Mouse (Mus musculus) hindbrain, embryonic 15.5 days (tissue): ENCODE data around the gene Rfx4. TPM values are rescaled to one million over a fixed set of nuclear protein-coding genes. Genes with fewer than 3 reads are reported as not detected.
A peak's percentile ranks its signal among the peaks of the same experiment; 100 is the strongest.

Source experiments
- ATAC-seq: fragments of 200-750 bp; cut with Nextera tagmentation; 2 replicates; pipeline ENCODE4 v1.8.0; 2017; ENCODE audit warnings: low read depth, moderate number of reproducible peaks, moderate TSS enrichment; ENCODE audit not compliant: low FRiP score
- H3K27ac ChIP-seq: fragments of 300-500 bp; sonication (generic); replicated peaks from 2 replicates; pipeline ENCODE4 v1.5.1; 2015; ENCODE audit warnings: mild to moderate bottlenecking, inconsistent platforms
- H3K27me3 ChIP-seq: fragments of 300-500 bp; sonication (generic); 2 replicates; pipeline ENCODE4 v1.6.1; 2015; ENCODE audit warnings: control low read depth, inconsistent platforms
- H3K36me3 ChIP-seq: fragments of 300-500 bp; sonication (generic); 2 replicates; pipeline ENCODE4 v1.6.1; 2015; ENCODE audit warnings: control low read depth, inconsistent platforms
- H3K4me1 ChIP-seq: fragments of 300-500 bp; sonication (generic); replicated peaks from 2 replicates; pipeline ENCODE4 v1.6.1; 2015; ENCODE audit warnings: control low read depth, inconsistent platforms
- H3K4me2 ChIP-seq: fragments of 300-500 bp; sonication (generic); 2 replicates; pipeline ENCODE4 v1.6.1; 2015; ENCODE audit warnings: moderate library complexity, mild to moderate bottlenecking, inconsistent platforms
- H3K4me3 ChIP-seq: fragments of 300-500 bp; sonication (generic); 2 replicates; pipeline ENCODE4 v1.5.1; 2015; ENCODE audit warnings: mild to moderate bottlenecking, inconsistent platforms
- H3K9ac ChIP-seq: fragments of 300-500 bp; sonication (generic); 2 replicates; pipeline ENCODE4 v1.6.1; 2015; ENCODE audit warnings: inconsistent platforms
- H3K9me3 ChIP-seq: fragments of 300-500 bp; sonication (generic); 2 replicates; pipeline ENCODE4 v1.6.1; 2016; ENCODE audit warnings: control low read depth, inconsistent platforms
- WGBS: fragments of 180-500 bp; shearing (Covaris S2); methylation state at CpG from one replicate; pipeline ENCODE4 v1.1.7; 2015; 5-methylcytosine and 5-hydroxymethylcytosine counted together
- polyA plus RNA-seq: library from polyadenylated mRNA; unstranded; fragments of >200 nt; fragmentation: Nextera tagmentation; extraction: Ambion mirVana; gene quantifications from 2 replicates; pipeline ENCODE4 v1.2.1, GENCODE M21; 2015

Rfx4 gene
- 18.0 and 23.7 TPM in 2 replicates for polyA plus RNA-seq

DNA sequence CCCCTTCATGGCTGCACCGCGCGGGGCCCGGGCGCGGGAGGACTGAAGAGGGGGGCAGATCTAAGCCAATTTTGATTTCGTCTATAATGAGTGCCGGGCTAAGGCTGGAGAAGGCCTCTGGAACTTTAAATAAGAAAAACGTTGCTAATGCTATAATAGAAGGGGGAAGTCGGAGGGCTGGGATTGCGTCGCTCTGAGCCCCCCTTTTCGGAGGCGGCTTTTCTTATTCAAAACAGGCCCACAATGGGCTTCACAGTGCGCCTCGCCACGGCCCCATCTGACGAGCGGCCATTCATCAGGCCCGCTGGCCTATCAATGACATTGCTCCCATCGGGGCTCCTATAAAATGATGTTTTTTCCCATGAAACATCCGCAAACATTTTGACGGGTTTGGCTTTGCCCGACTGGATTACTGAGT is at the start of gene Rfx4:
Gene Rfx4 (plus strand): TSS at position 277 of the 418 bp plus-strand sequence.
- no peaks in the 10 kb centered on the region for H3K9me3 ChIP-seq
- peak within 1 kb of the TSS; percentile 88 for H3K27ac ChIP-seq
- peak; percentile 64 for ATAC-seq
- peaks cover 25% of the 10 kb centered on the region for H3K27me3 ChIP-seq
- H3K9ac ChIP-seq: peak within 1 kb of the TSS; percentile 42
- H3K4me1 ChIP-seq: peaks cover 61% of the 10 kb centered on the region
- H3K4me2 ChIP-seq: peak within 1 kb of the TSS; percentile 66
- no peaks in the 10 kb centered on the region for H3K36me3 ChIP-seq
- peak within 1 kb of the TSS; percentile 40 for H3K4me3 ChIP-seq
- whole genome bisulfite sequencing: under 1% methylated on average over 24 of the region's 24 CpGs

- H3K4me3 ChIP-seq: no peak overlapping the region
- no peak overlapping the region for H3K4me2 ChIP-seq
- ATAC-seq: no peak
- H3K27me3 ChIP-seq: no peaks in the 10 kb centered on the region
- no peaks in the 10 kb centered on the region for H3K36me3 ChIP-seq
- no peak overlapping the region for H3K9ac ChIP-seq
- no peak overlapping the region for H3K27ac ChIP-seq
- no peaks in the 10 kb centered on the region for H3K9me3 ChIP-seq
- peaks cover 33% of the 10 kb centered on the region for H3K4me1 ChIP-seq
- WGBS: 34% methylated on average over 8 of the region's 8 CpGs
These were observed 49.3 kb upstream of the Rfx4 start for GRCm38 (mm10) chr10:84706543-84706942.

DNA sequence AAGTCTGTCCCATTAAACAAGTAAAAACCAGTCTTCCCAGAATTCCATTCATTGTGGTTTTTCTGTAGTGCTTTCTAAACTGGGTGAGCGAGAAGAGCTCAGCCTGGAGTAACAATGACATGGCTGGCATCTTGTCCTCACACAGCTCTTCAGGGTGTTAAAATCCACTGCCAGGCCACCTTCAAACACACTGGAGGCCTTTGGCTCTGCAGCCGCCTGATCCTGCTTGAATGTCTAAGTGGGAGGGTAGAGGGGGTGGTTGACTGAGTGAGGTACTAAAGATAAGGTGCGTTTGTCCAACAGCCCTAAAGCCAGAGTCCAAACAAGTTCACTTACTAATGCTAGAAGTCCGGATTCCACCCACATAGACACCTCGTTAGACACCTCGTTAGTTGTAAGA is 48.6 kb upstream of the Rfx4 start:
- Histone ChIP-seq H3K9me3 (no peaks in the 10 kb centered on the region), H3K27me3 (no peaks in the 10 kb centered on the region), H3K36me3 (no peaks in the 10 kb centered on the region), H3K27ac (peak overlapping the region; percentile 31), H3K4me1 (peaks cover 40% of the 10 kb centered on the region), H3K4me3 (no peak overlapping the region), H3K9ac (no peak overlapping the region), H3K4me2 (no peak overlapping the region)
- 21% methylated on average over 6 of the region's 6 CpGs for WGBS
- no peak for ATAC-seq

- no peak overlapping the region for H3K4me2 ChIP-seq
- no peaks in the 10 kb centered on the region for H3K9me3 ChIP-seq
- 14% methylated on average over 14 of the region's 14 CpGs for WGBS
- H3K27ac ChIP-seq: peak overlapping the region; percentile 31; the same call in 1 of the 2 replicates
- no peaks in the 10 kb centered on the region for H3K36me3 ChIP-seq
- no peak overlapping the region for H3K4me3 ChIP-seq
- ATAC-seq: no peak
- H3K4me1 ChIP-seq: peaks cover 42% of the 10 kb centered on the region
- no peak overlapping the region for H3K9ac ChIP-seq
- H3K27me3 ChIP-seq: no peaks in the 10 kb centered on the region
These were observed 47.9 kb upstream of the Rfx4 start for GRCm38 (mm10) chr10:84707752-84708530.

- no peak overlapping the region for H3K4me3 ChIP-seq
- H3K9ac ChIP-seq: no peak overlapping the region
- H3K4me2 ChIP-seq: no peak overlapping the region
- H3K4me1 ChIP-seq: peaks cover 53% of the 10 kb centered on the region
- no peaks in the 10 kb centered on the region for H3K36me3 ChIP-seq
- no peaks in the 10 kb centered on the region for H3K9me3 ChIP-seq
- H3K27me3 ChIP-seq: no peaks in the 10 kb centered on the region
- peak overlapping the region; percentile 51 for H3K27ac ChIP-seq
- no peak for ATAC-seq
- whole genome bisulfite sequencing: 12% methylated on average over 4 of the region's 4 CpGs
These were observed 45.7 kb upstream of the Rfx4 start for GRCm38 (mm10) chr10:84710192-84710591.

DNA sequence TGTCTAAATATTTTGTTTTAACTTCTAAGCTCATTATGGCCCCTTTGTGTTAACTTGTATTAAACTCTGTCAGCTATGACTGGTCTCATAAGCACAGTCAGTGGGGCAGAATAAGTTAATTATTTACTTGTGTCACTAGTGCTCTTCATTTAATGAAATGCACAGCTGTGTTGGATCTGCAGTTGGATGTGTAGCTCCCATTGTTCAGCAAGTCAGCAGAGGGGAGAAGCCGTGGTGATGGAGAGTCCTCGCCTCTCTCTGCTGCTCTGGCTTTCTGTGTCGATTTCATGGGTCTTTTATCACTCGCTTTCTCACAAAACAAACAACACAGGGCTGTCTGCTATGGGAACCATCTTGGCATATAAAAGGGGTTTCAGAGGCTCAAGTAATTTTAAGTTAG is 45.0 kb upstream of the Rfx4 start:
- Histone ChIP-seq H3K27me3 (no peaks in the 10 kb centered on the region), H3K36me3 (no peaks in the 10 kb centered on the region), H3K4me1 (peaks cover 53% of the 10 kb centered on the region), H3K27ac (0 out of 2 replicates have a peak overlapping the region, but pooled peaks have one; percentile 17), H3K4me2 (no peak overlapping the region), H3K4me3 (no peak overlapping the region), H3K9ac (no peak overlapping the region), H3K9me3 (no peaks in the 10 kb centered on the region)
- ATAC-seq: peak; percentile 42; the same call in 1 of the 2 replicates
- WGBS: 14% methylated on average over 4 of the region's 4 CpGs

- Histone ChIP-seq H3K4me1 (peaks cover 52% of the 10 kb centered on the region), H3K27me3 (no peaks in the 10 kb centered on the region), H3K36me3 (no peaks in the 10 kb centered on the region), H3K9ac (no peak overlapping the region), H3K4me2 (no peak overlapping the region), H3K9me3 (no peaks in the 10 kb centered on the region), H3K27ac (peak overlapping the region; percentile 73), H3K4me3 (no peak overlapping the region)
- ATAC-seq: no peak
- WGBS: 21% methylated on average over 8 of the region's 8 CpGs
These were observed 44.4 kb upstream of the Rfx4 start for GRCm38 (mm10) chr10:84711479-84711878.

GRCm38 (mm10) chr10:84711940-84712339 is 43.9 kb upstream of the Rfx4 start:
- no peaks in the 10 kb centered on the region for H3K9me3 ChIP-seq
- H3K4me3 ChIP-seq: no peak overlapping the region
- no peak overlapping the region for H3K4me2 ChIP-seq
- H3K36me3 ChIP-seq: no peaks in the 10 kb centered on the region
- WGBS: 30% methylated on average over 5 of the region's 5 CpGs
- peak overlapping the region; percentile 73 for H3K27ac ChIP-seq
- no peaks in the 10 kb centered on the region for H3K27me3 ChIP-seq
- H3K4me1 ChIP-seq: peaks cover 49% of the 10 kb centered on the region
- no peak for ATAC-seq
- H3K9ac ChIP-seq: no peak overlapping the region

- H3K27me3 ChIP-seq: no peaks in the 10 kb centered on the region
- 46% methylated on average over 6 of the region's 6 CpGs for WGBS
- H3K27ac ChIP-seq: no peak overlapping the region
- H3K9me3 ChIP-seq: no peaks in the 10 kb centered on the region
- no peaks in the 10 kb centered on the region for H3K36me3 ChIP-seq
- no peak overlapping the region for H3K4me3 ChIP-seq
- peaks cover 44% of the 10 kb centered on the region for H3K4me1 ChIP-seq
- no peak for ATAC-seq
- H3K4me2 ChIP-seq: no peak overlapping the region
- H3K9ac ChIP-seq: no peak overlapping the region
These were observed 43.3 kb upstream of the Rfx4 start for GRCm38 (mm10) chr10:84712532-84712931.

DNA sequence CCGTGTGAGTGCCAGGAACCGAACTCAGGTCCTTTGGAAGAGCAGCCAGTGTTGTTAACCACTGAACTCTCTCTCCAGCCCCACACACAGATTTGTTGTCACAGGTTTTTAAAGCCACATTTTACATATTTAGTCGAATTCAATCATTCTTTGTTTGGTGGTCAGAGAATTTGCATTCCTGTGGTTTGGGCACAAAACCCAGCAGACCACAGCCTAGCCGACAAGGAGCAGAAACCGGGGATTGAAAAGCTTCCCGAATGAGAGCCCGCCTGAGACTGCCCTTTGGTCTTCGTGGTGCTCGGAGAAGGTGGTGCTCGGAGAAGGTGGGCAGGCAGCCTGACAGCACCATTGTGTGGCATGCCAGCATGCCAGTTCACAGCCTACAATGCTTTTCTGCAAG is 42.8 kb upstream of the Rfx4 start:
- 37% methylated on average over 10 of the region's 10 CpGs for WGBS
- H3K36me3 ChIP-seq: no peaks in the 10 kb centered on the region
- no peaks in the 10 kb centered on the region for H3K9me3 ChIP-seq
- H3K9ac ChIP-seq: no peak overlapping the region
- H3K4me3 ChIP-seq: no peak overlapping the region
- peaks cover 40% of the 10 kb centered on the region for H3K4me1 ChIP-seq
- no peak overlapping the region for H3K27ac ChIP-seq
- H3K27me3 ChIP-seq: no peaks in the 10 kb centered on the region
- no peak for ATAC-seq
- H3K4me2 ChIP-seq: no peak overlapping the region

DNA sequence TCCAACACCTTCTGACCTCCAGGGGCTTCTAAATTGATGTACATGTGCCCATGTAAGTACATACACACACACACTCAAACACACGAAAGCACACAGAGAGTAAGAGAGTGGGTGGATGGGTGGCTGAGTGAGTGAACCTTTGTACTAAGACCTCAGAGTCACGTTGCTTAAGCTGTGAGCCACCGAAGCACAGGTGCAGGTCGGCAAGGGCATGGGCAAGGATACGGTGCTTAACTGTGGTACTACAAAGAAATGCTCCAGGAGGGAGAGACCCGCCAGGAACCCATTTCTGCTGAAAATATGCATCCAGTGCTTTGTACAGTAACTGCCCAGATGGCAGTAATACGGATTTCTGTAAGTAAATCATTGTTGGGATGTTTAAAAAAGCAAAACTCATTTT is 40.2 kb upstream of the Rfx4 start:
- Histone ChIP-seq H3K4me1 (peaks cover 28% of the 10 kb centered on the region), H3K27ac (no peak overlapping the region), H3K4me3 (no peak overlapping the region), H3K9me3 (no peaks in the 10 kb centered on the region), H3K4me2 (no peak overlapping the region), H3K36me3 (peaks cover 8% of the 10 kb centered on the region), H3K27me3 (no peaks in the 10 kb centered on the region), H3K9ac (no peak overlapping the region)
- 88% methylated on average over 7 of the region's 7 CpGs for WGBS
- ATAC-seq: no peak

- no peaks in the 10 kb centered on the region for H3K27me3 ChIP-seq
- H3K9me3 ChIP-seq: no peaks in the 10 kb centered on the region
- H3K4me2 ChIP-seq: no peak overlapping the region
- H3K4me1 ChIP-seq: peaks cover 19% of the 10 kb centered on the region
- H3K36me3 ChIP-seq: peaks cover 17% of the 10 kb centered on the region
- no peak overlapping the region for H3K27ac ChIP-seq
- ATAC-seq: no peak
- H3K9ac ChIP-seq: no peak overlapping the region
- no peak overlapping the region for H3K4me3 ChIP-seq
- WGBS: 97% methylated on average over 7 of the region's 7 CpGs
These were observed 39.3 kb upstream of the Rfx4 start for GRCm38 (mm10) chr10:84716581-84716980.
